Mouse (Mus musculus): ENCODE measurements at regions not wholly inside any gene's neighbourhood (a gene's known extent, or its start where the extent isn't known, plus 50 kb on each side); places are given as distances from the start of the nearest gene placed in this dataset.

GRCm38 (mm10) chr1:126931093-126931492 is 100.5 kb upstream of the Nckap5 start:
- Histone ChIP-seq H3K4me3 (no peak overlapping the region), H3K9ac (no peak overlapping the region), H3K27me3 (no peaks in the 10 kb centered on the region), H3K9me3 (replicated peaks) (no peaks in the 10 kb centered on the region), H3K4me1 (peaks cover 19% of the 10 kb centered on the region), H3K36me3 (no peaks in the 10 kb centered on the region), H3K4me2 (replicated peaks) (no peak overlapping the region), H3K27ac (0 out of 2 replicates have a peak overlapping the region, but pooled peaks have one; percentile 7)
- 64% methylated on average over 10 of the region's 10 CpGs for WGBS
- ATAC-seq (ENCODE audit: low FRiP score): no peak

- Histone ChIP-seq H3K9me3 (replicated peaks) (no peaks in the 10 kb centered on the region), H3K27ac (no peak overlapping the region), H3K9ac (no peak overlapping the region), H3K36me3 (no peaks in the 10 kb centered on the region), H3K4me2 (replicated peaks) (no peak overlapping the region), H3K4me3 (no peak overlapping the region), H3K27me3 (no peaks in the 10 kb centered on the region), H3K4me1 (peaks cover 23% of the 10 kb centered on the region)
- no peak for ATAC-seq (ENCODE audit: low FRiP score)
- WGBS: 79% methylated on average over 14 of the region's 14 CpGs
Measured at GRCm38 (mm10) chr1:126930611-126931010, 100.0 kb upstream of the Nckap5 start.

- no peaks in the 10 kb centered on the region for H3K27me3 ChIP-seq
- H3K27ac ChIP-seq: no peak overlapping the region
- no peak for ATAC-seq (ENCODE audit: low FRiP score)
- H3K36me3 ChIP-seq: no peaks in the 10 kb centered on the region
- H3K4me1 ChIP-seq: peaks cover 30% of the 10 kb centered on the region
- WGBS: 79% methylated on average over 4 of the region's 4 CpGs
- H3K9ac ChIP-seq: no peak overlapping the region
- H3K9me3 ChIP-seq (replicated peaks): no peaks in the 10 kb centered on the region
- H3K4me2 ChIP-seq (replicated peaks): no peak overlapping the region
- H3K4me3 ChIP-seq: no peak overlapping the region
Measured at GRCm38 (mm10) chr1:126929666-126930065, 99.1 kb upstream of the Nckap5 start.

GRCm38 (mm10) chr1:126928186-126928585 is 97.6 kb upstream of the Nckap5 start:
- H3K27ac ChIP-seq: 0 out of 2 replicates have a peak overlapping the region, but pooled peaks have one; percentile 26
- WGBS: 43% methylated on average over 7 of the region's 7 CpGs
- no peak overlapping the region for H3K4me2 ChIP-seq (replicated peaks)
- no peaks in the 10 kb centered on the region for H3K36me3 ChIP-seq
- H3K27me3 ChIP-seq: no peaks in the 10 kb centered on the region
- peaks cover 30% of the 10 kb centered on the region for H3K4me1 ChIP-seq
- no peak for ATAC-seq (ENCODE audit: low FRiP score)
- H3K4me3 ChIP-seq: no peak overlapping the region
- no peak overlapping the region for H3K9ac ChIP-seq
- no peaks in the 10 kb centered on the region for H3K9me3 ChIP-seq (replicated peaks)

- H3K9me3 ChIP-seq (replicated peaks): no peaks in the 10 kb centered on the region
- peaks cover 20% of the 10 kb centered on the region for H3K4me1 ChIP-seq
- H3K4me3 ChIP-seq: no peak overlapping the region
- no peak overlapping the region for H3K4me2 ChIP-seq (replicated peaks)
- no peaks in the 10 kb centered on the region for H3K36me3 ChIP-seq
- peak overlapping the region; percentile 40; the same call in 1 of the 2 replicates for H3K27ac ChIP-seq
- no peak overlapping the region for H3K9ac ChIP-seq
- peak; percentile 53; the same call in 1 of the 2 replicates for ATAC-seq (ENCODE audit: low FRiP score)
- no peaks in the 10 kb centered on the region for H3K27me3 ChIP-seq
- 73% methylated on average over 12 of the region's 12 CpGs for WGBS
Measured at GRCm38 (mm10) chr1:126925150-126926035, 94.8 kb upstream of the Nckap5 start.

GRCm38 (mm10) chr1:126923981-126924380 is 93.4 kb upstream of the Nckap5 start:
- Histone ChIP-seq H3K4me1 (peaks cover 20% of the 10 kb centered on the region), H3K9ac (no peak overlapping the region), H3K36me3 (no peaks in the 10 kb centered on the region), H3K27me3 (no peaks in the 10 kb centered on the region), H3K27ac (no peak overlapping the region), H3K4me2 (replicated peaks) (no peak overlapping the region), H3K9me3 (replicated peaks) (no peaks in the 10 kb centered on the region), H3K4me3 (no peak overlapping the region)
- WGBS: 83% methylated on average over 4 of the region's 4 CpGs
- no peak for ATAC-seq (ENCODE audit: low FRiP score)

- WGBS: 95% methylated on average over 4 of the region's 4 CpGs
- H3K27ac ChIP-seq: no peak overlapping the region
Measured at GRCm38 (mm10) chr1:126922231-126922630, 91.6 kb upstream of the Nckap5 start.

GRCm38 (mm10) chr1:126918876-126919275 is 88.3 kb upstream of the Nckap5 start:
- Histone ChIP-seq H3K36me3 (no peaks in the 10 kb centered on the region), H3K4me3 (no peak overlapping the region), H3K9me3 (replicated peaks) (no peaks in the 10 kb centered on the region), H3K9ac (no peak overlapping the region), H3K27ac (no peak overlapping the region), H3K4me2 (replicated peaks) (no peak overlapping the region), H3K27me3 (no peaks in the 10 kb centered on the region), H3K4me1 (0 out of 2 replicates have a peak, but pooled peaks cover 2% of the 10 kb centered on the region)
- 87% methylated on average over 1 of the region's 1 CpGs for WGBS
- no peak for ATAC-seq (ENCODE audit: low FRiP score)

More at GRCm38 (mm10) chr1:126922231-126922630, 91.6 kb upstream of the Nckap5 start:
- H3K4me3 ChIP-seq: no peak overlapping the region
- no peaks in the 10 kb centered on the region for H3K36me3 ChIP-seq
- H3K27me3 ChIP-seq: no peaks in the 10 kb centered on the region
- no peaks in the 10 kb centered on the region for H3K9me3 ChIP-seq (replicated peaks)
- H3K9ac ChIP-seq: no peak overlapping the region
- ATAC-seq (ENCODE audit: low FRiP score): no peak
- peaks cover 14% of the 10 kb centered on the region for H3K4me1 ChIP-seq
- no peak overlapping the region for H3K4me2 ChIP-seq (replicated peaks)

- 0 out of 2 replicates have a peak, but pooled peaks have one; percentile 27 for ATAC-seq (ENCODE audit: low FRiP score)
- Histone ChIP-seq H3K9me3 (replicated peaks) (no peaks in the 10 kb centered on the region), H3K36me3 (no peaks in the 10 kb centered on the region), H3K27ac (no peak overlapping the region), H3K4me1 (0 out of 2 replicates have a peak, but pooled peaks cover 2% of the 10 kb centered on the region), H3K9ac (no peak overlapping the region), H3K27me3 (no peaks in the 10 kb centered on the region), H3K4me2 (replicated peaks) (no peak overlapping the region), H3K4me3 (no peak overlapping the region)
- WGBS: 29% methylated on average over 6 of the region's 6 CpGs
Measured at GRCm38 (mm10) chr1:126917872-126918271, 87.3 kb upstream of the Nckap5 start.

- peak; percentile 83 for ATAC-seq (ENCODE audit: low FRiP score)
- Histone ChIP-seq H3K9me3 (replicated peaks) (no peaks in the 10 kb centered on the region), H3K4me2 (replicated peaks) (no peak overlapping the region), H3K9ac (no peak overlapping the region), H3K36me3 (no peaks in the 10 kb centered on the region), H3K27me3 (no peaks in the 10 kb centered on the region), H3K27ac (0 out of 2 replicates have a peak overlapping the region, but pooled peaks have one; percentile 0), H3K4me3 (no peak overlapping the region), H3K4me1 (0 out of 2 replicates have a peak, but pooled peaks cover 2% of the 10 kb centered on the region)
- WGBS: 24% methylated on average over 6 of the region's 6 CpGs
Measured at GRCm38 (mm10) chr1:126916369-126916768, 85.8 kb upstream of the Nckap5 start.

GRCm38 (mm10) chr1:126911277-126912060 is 80.9 kb upstream of the Nckap5 start:
- Histone ChIP-seq H3K27ac (no peak overlapping the region), H3K4me2 (replicated peaks) (no peak overlapping the region), H3K4me1 (no peaks in the 10 kb centered on the region), H3K9me3 (replicated peaks) (no peaks in the 10 kb centered on the region), H3K9ac (no peak overlapping the region), H3K36me3 (no peaks in the 10 kb centered on the region), H3K4me3 (no peak overlapping the region), H3K27me3 (no peaks in the 10 kb centered on the region)
- 75% methylated on average over 12 of the region's 12 CpGs for WGBS
- ATAC-seq (ENCODE audit: low FRiP score): no peak

- H3K9ac ChIP-seq: no peak overlapping the region
- no peak for ATAC-seq (ENCODE audit: low FRiP score)
- no peaks in the 10 kb centered on the region for H3K9me3 ChIP-seq (replicated peaks)
- no peaks in the 10 kb centered on the region for H3K4me1 ChIP-seq
- no peaks in the 10 kb centered on the region for H3K27me3 ChIP-seq
- H3K4me3 ChIP-seq: no peak overlapping the region
- no peak overlapping the region for H3K27ac ChIP-seq
- WGBS: 87% methylated on average over 2 of the region's 2 CpGs
- no peak overlapping the region for H3K4me2 ChIP-seq (replicated peaks)
- H3K36me3 ChIP-seq: no peaks in the 10 kb centered on the region
Measured at GRCm38 (mm10) chr1:126907417-126907816, 76.8 kb upstream of the Nckap5 start.
